Mouse (Mus musculus) liver, embryonic 12.5 days (tissue): ENCODE results near the gene Trim28. TPM values are rescaled to one million over a fixed set of nuclear protein-coding genes. Genes with fewer than 3 reads are reported as not detected.

Source experiments
- ATAC-seq: fragments of 200-750 bp; cut with Nextera tagmentation; 2 replicates; pipeline ENCODE4 v1.8.0; 2017; ENCODE audit warnings: moderate number of reproducible peaks, mild to moderate bottlenecking, moderate library complexity
- H3K27ac ChIP-seq: fragments of 300-500 bp; sonication (generic); 2 replicates; pipeline ENCODE4 v1.5.1; 2016; ENCODE audit warnings: mild to moderate bottlenecking
- H3K27me3 ChIP-seq: fragments of 300-500 bp; sonication (generic); replicated peaks from 2 replicates; pipeline ENCODE4 v1.6.1; 2016; ENCODE audit warnings: mild to moderate bottlenecking, moderate library complexity
- H3K36me3 ChIP-seq: fragments of 300-500 bp; sonication (generic); 2 replicates; pipeline ENCODE4 v1.6.1; 2016; ENCODE audit warnings: mild to moderate bottlenecking, moderate library complexity
- H3K4me1 ChIP-seq: fragments of 300-500 bp; sonication (generic); 2 replicates; pipeline ENCODE4 v1.6.1; 2016
- H3K4me2 ChIP-seq: fragments of 300-500 bp; sonication (generic); 2 replicates; pipeline ENCODE4 v1.6.1; 2016; ENCODE audit warnings: mild to moderate bottlenecking, moderate library complexity
- H3K4me3 ChIP-seq: fragments of 300-500 bp; sonication (generic); 2 replicates; pipeline ENCODE4 v1.5.1; 2016; ENCODE audit warnings: mild to moderate bottlenecking, moderate library complexity
- H3K9ac ChIP-seq: fragments of 300-500 bp; sonication (generic); 2 replicates; pipeline ENCODE4 v1.6.1; 2016; ENCODE audit warnings: mild to moderate bottlenecking, moderate library complexity
- H3K9me3 ChIP-seq: fragments of 300-500 bp; sonication (generic); replicated peaks from 2 replicates; pipeline ENCODE4 v1.6.1; 2016; ENCODE audit warnings: mild to moderate bottlenecking, moderate library complexity
- WGBS: fragments of 180-500 bp; shearing (Covaris S2); methylation state at CpG from one replicate; pipeline ENCODE4 v1.1.7; 2016; ENCODE audit not compliant: insufficient replicate concordance; 5-methylcytosine and 5-hydroxymethylcytosine counted together
- polyA plus RNA-seq: library from polyadenylated mRNA; unstranded; fragments of >200 nt; fragmentation: Nextera tagmentation; extraction: Ambion mirVana; gene quantifications from 2 replicates; pipeline ENCODE4 v1.2.1, GENCODE M21; 2016

The Trim28 gene
- polyA plus RNA-seq = 201 and 203 TPM in 2 replicates

GRCm38 (mm10) chr7:12998851-12999250, at the start of gene Trim28:
Gene Trim28 (plus strand): TSS chr7:12999114.
- Histone ChIP-seq H3K36me3 (no peaks in the 10 kb centered on the region), H3K27me3 (no peaks in the 10 kb centered on the region; the same call in 1 of the 2 replicates), H3K4me3 (no peak within 1 kb of the TSS), H3K9ac (no peak within 1 kb of the TSS), H3K27ac (no peak within 1 kb of the TSS), H3K9me3 (no peaks in the 10 kb centered on the region), H3K4me2 (no peak within 1 kb of the TSS), H3K4me1 (no peaks in the 10 kb centered on the region)
- WGBS = 67% methylated on average over 3 of the region's 3 CpGs
- ATAC-seq = no peak

- no peaks in the 10 kb centered on the region for H3K36me3 ChIP-seq
- 2% methylated on average over 16 of the region's 16 CpGs for WGBS
- peak overlapping the region; percentile 67 for H3K4me3 ChIP-seq
These were observed 49.1 kb upstream of the Trim28 start for GRCm38 (mm10) chr7:12949872-12950229.

GRCm38 (mm10) chr7:12954896-12955295, 44.0 kb upstream of the Trim28 start:
- Histone ChIP-seq H3K27ac (0 out of 2 replicates have a peak overlapping the region, but pooled peaks have one; percentile 22), H3K9me3 (no peaks in the 10 kb centered on the region), H3K27me3 (no peaks in the 10 kb centered on the region), H3K4me2 (no peak overlapping the region), H3K4me1 (peaks cover 40% of the 10 kb centered on the region), H3K4me3 (no peak overlapping the region), H3K9ac (no peak overlapping the region), H3K36me3 (no peaks in the 10 kb centered on the region)
- ATAC-seq = peak; percentile 48; the same call in 1 of the 2 replicates
- 32% methylated on average over 3 of the region's 3 CpGs for WGBS

More at GRCm38 (mm10) chr7:12949872-12950229, 49.1 kb upstream of the Trim28 start:
- Histone ChIP-seq H3K9me3 (no peaks in the 10 kb centered on the region), H3K27ac (peak overlapping the region; percentile 82), H3K9ac (peak overlapping the region; percentile 80), H3K27me3 (no peaks in the 10 kb centered on the region), H3K4me2 (peak overlapping the region; percentile 87), H3K4me1 (peaks cover 39% of the 10 kb centered on the region)
- peak; percentile 58; the same call in 1 of the 2 replicates for ATAC-seq

GRCm38 (mm10) chr7:12957511-12957910, 41.4 kb upstream of the Trim28 start:
- 55% methylated on average over 5 of the region's 5 CpGs for WGBS
- no peak for ATAC-seq
- H3K27ac ChIP-seq = no peak overlapping the region
- H3K4me3 ChIP-seq = no peak overlapping the region
- H3K9me3 ChIP-seq = no peaks in the 10 kb centered on the region
- no peak overlapping the region for H3K4me2 ChIP-seq
- no peak overlapping the region for H3K9ac ChIP-seq
- H3K4me1 ChIP-seq = peaks cover 31% of the 10 kb centered on the region
- H3K36me3 ChIP-seq = no peaks in the 10 kb centered on the region
- no peaks in the 10 kb centered on the region for H3K27me3 ChIP-seq

GRCm38 (mm10) chr7:12958948-12959347, 40.0 kb upstream of the Trim28 start:
- Histone ChIP-seq H3K27me3 (no peaks in the 10 kb centered on the region), H3K4me1 (peaks cover 34% of the 10 kb centered on the region), H3K4me3 (no peak overlapping the region), H3K27ac (no peak overlapping the region), H3K9me3 (no peaks in the 10 kb centered on the region), H3K4me2 (no peak overlapping the region), H3K36me3 (no peaks in the 10 kb centered on the region), H3K9ac (no peak overlapping the region)
- 63% methylated on average over 4 of the region's 4 CpGs for WGBS
- ATAC-seq = no peak

- no peaks in the 10 kb centered on the region for H3K27me3 ChIP-seq
- no peak for ATAC-seq
- H3K4me2 ChIP-seq = no peak overlapping the region
- no peaks in the 10 kb centered on the region for H3K36me3 ChIP-seq
- WGBS = 33% methylated on average over 4 of the region's 4 CpGs
- H3K4me3 ChIP-seq = no peak overlapping the region
- peak overlapping the region; percentile 36; the same call in 1 of the 2 replicates for H3K27ac ChIP-seq
- H3K4me1 ChIP-seq = peaks cover 31% of the 10 kb centered on the region
- H3K9me3 ChIP-seq = no peaks in the 10 kb centered on the region
- no peak overlapping the region for H3K9ac ChIP-seq
These were observed 39.2 kb upstream of the Trim28 start for GRCm38 (mm10) chr7:12959718-12960117.

- Histone ChIP-seq H3K9ac (peak overlapping the region; percentile 72), H3K36me3 (no peaks in the 10 kb centered on the region), H3K4me1 (peaks cover 37% of the 10 kb centered on the region), H3K4me3 (peak overlapping the region; percentile 68), H3K27me3 (no peaks in the 10 kb centered on the region), H3K4me2 (peak overlapping the region; percentile 80), H3K27ac (peak overlapping the region; percentile 75), H3K9me3 (no peaks in the 10 kb centered on the region)
- WGBS = 3% methylated on average over 29 of the region's 29 CpGs
- ATAC-seq = peak; percentile 39
These were observed 37.3 kb upstream of the Trim28 start for GRCm38 (mm10) chr7:12961511-12962141.

GRCm38 (mm10) chr7:12965678-12966091, 33.2 kb upstream of the Trim28 start, which contains the start of gene Zfp324:
Gene Zfp324 (plus strand): TSS chr7:12965838.
- Histone ChIP-seq H3K4me3 (peak within 1 kb of the TSS; percentile 81), H3K9me3 (no peaks in the 10 kb centered on the region), H3K27me3 (no peaks in the 10 kb centered on the region), H3K36me3 (peaks cover 21% of the 10 kb centered on the region), H3K4me2 (peak within 1 kb of the TSS; percentile 94), H3K27ac (peak within 1 kb of the TSS; percentile 92), H3K4me1 (peaks cover 48% of the 10 kb centered on the region), H3K9ac (peak within 1 kb of the TSS; percentile 83)
- peak; percentile 93 for ATAC-seq
- WGBS = 1% methylated on average over 23 of the region's 23 CpGs

- no peaks in the 10 kb centered on the region for H3K27me3 ChIP-seq
- H3K4me1 ChIP-seq = peaks cover 42% of the 10 kb centered on the region
- H3K4me3 ChIP-seq = peak overlapping the region; percentile 81
- H3K9ac ChIP-seq = peak overlapping the region; percentile 83
- peak overlapping the region; percentile 92 for H3K27ac ChIP-seq
- H3K36me3 ChIP-seq = peaks cover 27% of the 10 kb centered on the region
- H3K4me2 ChIP-seq = peak overlapping the region; percentile 94
- ATAC-seq = peak; percentile 87
- under 1% methylated on average over 29 of the region's 29 CpGs for WGBS
- H3K9me3 ChIP-seq = no peaks in the 10 kb centered on the region
These were observed 32.6 kb upstream of the Trim28 start for GRCm38 (mm10) chr7:12966104-12966845.

GRCm38 (mm10) chr7:12970906-12971305, 28.0 kb upstream of the Trim28 start:
- H3K4me3 ChIP-seq = no peak overlapping the region
- H3K9me3 ChIP-seq = no peaks in the 10 kb centered on the region
- H3K4me2 ChIP-seq = no peak overlapping the region
- no peaks in the 10 kb centered on the region for H3K27me3 ChIP-seq
- peaks cover 23% of the 10 kb centered on the region for H3K4me1 ChIP-seq
- no peak overlapping the region for H3K9ac ChIP-seq
- WGBS = 90% methylated on average over 25 of the region's 25 CpGs
- ATAC-seq = no peak
- peaks cover 42% of the 10 kb centered on the region for H3K36me3 ChIP-seq
- H3K27ac ChIP-seq = no peak overlapping the region

GRCm38 (mm10) chr7:12977682-12978389, 21.1 kb upstream of the Trim28 start, which contains the start of gene Zfp446:
Gene Zfp446 (plus strand): TSS chr7:12977848.
- Histone ChIP-seq H3K4me1 (peaks cover 29% of the 10 kb centered on the region), H3K27me3 (no peaks in the 10 kb centered on the region), H3K27ac (peak within 1 kb of the TSS; percentile 91), H3K36me3 (peaks cover 18% of the 10 kb centered on the region), H3K9me3 (no peaks in the 10 kb centered on the region), H3K9ac (peak within 1 kb of the TSS; percentile 73), H3K4me3 (peak within 1 kb of the TSS; percentile 66), H3K4me2 (peak within 1 kb of the TSS; percentile 80)
- ATAC-seq = peak; percentile 100
- under 1% methylated on average over 49 of the region's 49 CpGs for WGBS
